15 mouse cellular contexts compared by ENCODE assay signal in genomic region chr11:111096612-111097011, GRCm38 (mm10). TPM values are rescaled to one million over a fixed set of nuclear protein-coding genes. Genes with fewer than 3 reads are reported as not detected.
DNase-seq lines count a peak whose midpoint lies in the region; ATAC-seq and TF ChIP-seq lines count a peak whose summit lies in the region.
"Had no signal": no experiment of that assay in that cellular context is flagged by ENCODE, and none has a peak within 500 bp of the region (broad histone marks: within the 10 kb centered on the region; RNA-seq: fewer than 3 reads in every experiment).

No protein-coding gene starts in this region.

- intact Hi-C loops in left cerebral cortex, adult 2 months (cut with DNase I): no loop called here

- H3K4me2 ChIP-seq in hindbrain, embryonic 11.5 days (replicated peaks; ENCODE audit: low read depth, low read length): no peak overlapping the region
- H3K4me2 ChIP-seq: embryonic facial prominence, embryonic 12.5 days; forebrain, embryonic 13.5 days; midbrain, embryonic 13.5 days; neural tube, embryonic 12.5 days had no signal

- TF ChIP-seq CTCF in left cerebral cortex, adult 2 months (IDR thresholded peaks at IDR 0.05): no peak

- 0% methylated on average over 5 of the region's 5 CpGs for WGBS in macrophage (ENCODE audit: missing documents)
- WGBS in hindbrain, embryonic 11.5 days: 90% methylated on average over 5 of the region's 5 CpGs

- no peak overlapping the region for H3K9ac ChIP-seq in hindbrain, embryonic 11.5 days (ENCODE audit: low read depth, low read length)
- H3K9ac ChIP-seq: embryonic facial prominence, embryonic 12.5 days; forebrain, embryonic 13.5 days; midbrain, embryonic 13.5 days; neural tube, embryonic 12.5 days had no signal

- H3K36me3 ChIP-seq in macrophage (ENCODE audit: inconsistent target): no peaks in the 10 kb centered on the region
- no peaks in the 10 kb centered on the region for H3K36me3 ChIP-seq in hindbrain, embryonic 11.5 days (ENCODE audit: control insufficient read depth, insufficient read depth, low read length)
- H3K36me3 ChIP-seq: embryonic facial prominence, embryonic 12.5 days; midbrain, embryonic 13.5 days; neural tube, embryonic 12.5 days had no signal

- peak; percentile 13 for DNase-seq in adrenal gland, adult 2 months
- no peak for DNase-seq in adrenal gland, adult 8-10 months
- peak; percentile 5 for DNase-seq in kidney, adult 9 months
- DNase-seq in kidney, adult 18-20 months: no peak
- no peak for DNase-seq in hindbrain, embryonic 11.5 days (ENCODE audit: low spot score)
- no peak for DNase-seq in left cerebral cortex, adult 2 months (ENCODE audit: extremely low spot score in 1 of 2, low spot score in 2 of 2)
- DNase-seq: cerebellum, adult 2 months; gastrocnemius, postnatal 10 days; kidney, postnatal 4 days had no signal

- no peaks in the 10 kb centered on the region for H3K27me3 ChIP-seq in hindbrain, embryonic 11.5 days (ENCODE audit: control insufficient read depth, insufficient read depth, low read length)
- H3K27me3 ChIP-seq: embryonic facial prominence, embryonic 12.5 days; forebrain, embryonic 13.5 days; midbrain, embryonic 13.5 days; neural tube, embryonic 12.5 days had no signal

- no peak overlapping the region for H3K4me3 ChIP-seq in macrophage (ENCODE audit: inconsistent target)
- H3K4me3 ChIP-seq in hindbrain, embryonic 11.5 days (ENCODE audit: low read depth, low read length): no peak overlapping the region
- H3K4me3 ChIP-seq in left cerebral cortex, adult 2 months: no peak overlapping the region
- H3K4me3 ChIP-seq: embryonic facial prominence, embryonic 12.5 days; forebrain, embryonic 13.5 days; midbrain, embryonic 13.5 days; neural tube, embryonic 12.5 days had no signal

- H3K9me3 ChIP-seq in hindbrain, embryonic 11.5 days (ENCODE audit: control insufficient read depth, low read length): no peaks in the 10 kb centered on the region
- H3K9me3 ChIP-seq: embryonic facial prominence, embryonic 12.5 days; forebrain, embryonic 13.5 days; midbrain, embryonic 13.5 days; neural tube, embryonic 12.5 days had no signal

- no peaks in the 10 kb centered on the region for H3K79me2 ChIP-seq in macrophage (ENCODE audit: inconsistent target)

- ATAC-seq in common myeloid progenitor, adult 5-6 weeks (replicated peaks; ENCODE audit: low read depth, poor library complexity, severe bottlenecking): peak; percentile 96
- ATAC-seq in hindbrain, embryonic 11.5 days (ENCODE audit: low FRiP score): no peak
- ATAC-seq: forebrain, embryonic 13.5 days; midbrain, embryonic 13.5 days had no signal

- no peaks in the 10 kb centered on the region for H3K4me1 ChIP-seq in hindbrain, embryonic 11.5 days (replicated peaks; ENCODE audit: control insufficient read depth, insufficient read depth, low read length)
- H3K4me1 ChIP-seq: embryonic facial prominence, embryonic 12.5 days; forebrain, embryonic 13.5 days; midbrain, embryonic 13.5 days; neural tube, embryonic 12.5 days had no signal

- H3K27ac ChIP-seq in macrophage: peak overlapping the region; percentile 40
- H3K27ac ChIP-seq in hindbrain, embryonic 11.5 days (ENCODE audit: low read depth, low read length): no peak overlapping the region
- H3K27ac ChIP-seq in left cerebral cortex, adult 2 months: no peak overlapping the region
- H3K27ac ChIP-seq: embryonic facial prominence, embryonic 12.5 days; forebrain, embryonic 13.5 days; midbrain, embryonic 13.5 days; neural tube, embryonic 12.5 days had no signal

RNA-seq across cellular contexts. Expression of gene Kcnj2, which starts 30.6 kb away (rescaled TPM):
- total RNA-seq in adrenal gland, adult 2 months (2021): 10 to 100 TPM in 1 of 2 experiments, 1 to 10 TPM in 1; 9.9 to 10.7 TPM
- polyA plus RNA-seq in adrenal gland, adult 2 months (2012; rRNA removed): 0.44 and 0.64 TPM in 2 replicates
- 10 to 100 TPM in 3 of 4 experiments, 1 to 10 TPM in 1; 6.3 to 39.4 (median 22.9) TPM for total RNA-seq in adrenal gland, adult 8-10 months (2022)
- 2.2 and 2.6 TPM in 2 replicates for total RNA-seq in common myeloid progenitor, adult 5-6 weeks (2017)
- total RNA-seq in macrophage (2018; cell fraction: chromatin; rRNA removed): 10 to 100 TPM in 8 of 26 experiments, 1 to 10 TPM in 18; 1.5 to 31.7 (median 7.6) TPM
- 10 to 100 TPM in 6 of 26 experiments, 1 to 10 TPM in 20; 1.7 to 17.0 (median 6.5) TPM for total RNA-seq in macrophage (2018; cell fraction: cytosol; rRNA removed)
- total RNA-seq in macrophage (2018; cell fraction: nucleus; rRNA removed): 10 to 100 TPM in 18 of 26 experiments, 1 to 10 TPM in 8; 5.1 to 28.8 (median 12.8) TPM
- polyA plus RNA-seq in macrophage (2018): 5.1 to 6.7 TPM (median 6.4 TPM) in 3 replicates
- polyA plus RNA-seq in hindbrain, embryonic 11.5 days (2014; fragmentation: Nextera tagmentation; extraction: Ambion mirVana): 0.39 and 0.40 TPM in 2 replicates
- 10 to 100 TPM; 18.2 to 19.2 TPM for total RNA-seq in left cerebral cortex, adult 2 months (2021)

Comparison
In these comparisons a context has a peak if more than half of its experiments do, and no peak if none do; other contexts are left out.
1. DNase-seq: peak in adrenal gland, adult 2 months (single experiment) and kidney, adult 9 months (single experiment); none in adrenal gland, adult 8-10 months (single experiment), kidney, adult 18-20 months (single experiment), hindbrain, embryonic 11.5 days (single experiment) and left cerebral cortex, adult 2 months (0 of 2).